In the genomic region with DNA sequence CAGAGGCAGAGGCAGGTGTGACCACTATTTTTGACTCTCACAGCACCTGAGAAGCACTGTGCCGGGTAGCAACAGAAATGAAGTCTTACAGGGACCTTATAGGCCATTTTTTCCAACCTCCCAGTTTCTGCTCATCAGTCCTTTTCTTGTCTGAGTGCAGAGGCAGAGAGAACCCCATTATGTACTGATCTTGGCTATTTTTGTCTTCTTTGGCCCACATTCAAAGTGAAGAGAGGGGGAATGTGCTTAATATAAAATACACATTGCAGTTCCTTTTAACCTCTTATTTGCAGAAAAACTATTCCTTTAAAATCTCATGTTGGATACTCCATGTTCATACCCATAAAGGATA, we compare ENCODE assay signal across 16 mouse cellular contexts.
A peak's percentile ranks its signal among the peaks of the same experiment; 100 is the strongest.
DNase-seq lines count a peak whose midpoint lies in the region; ATAC-seq and TF ChIP-seq lines count a peak whose summit lies in the region.
"Had no signal": no experiment of that assay in that cellular context is flagged by ENCODE, and none has a peak within 500 bp of the region (broad histone marks: within the 10 kb centered on the region; RNA-seq: fewer than 3 reads in every experiment).

No protein-coding gene starts in this region.

- 75% methylated on average over 1 of the region's 1 CpGs for WGBS in cerebellum, adult 2 months
- 53% methylated on average over 1 of the region's 1 CpGs for WGBS in heart, embryonic 16.5 days
- 24% methylated on average over 1 of the region's 1 CpGs for WGBS in lung, embryonic 15.5 days

- H3K4me2 ChIP-seq in heart, embryonic 16.5 days (ENCODE audit: low read depth, low read length) = no peak overlapping the region
- peak overlapping the region; percentile 35 for H3K4me2 ChIP-seq in lung, embryonic 15.5 days
- H3K4me2 ChIP-seq: kidney, embryonic 15.5 days; limb, embryonic 12.5 days; liver, embryonic 13.5 days; neural tube, embryonic 12.5 days had no signal

- no peaks in the 10 kb centered on the region for H3K36me3 ChIP-seq in heart, embryonic 16.5 days (ENCODE audit: control insufficient read depth, insufficient read depth)
- H3K36me3 ChIP-seq in lung, embryonic 15.5 days = no peaks in the 10 kb centered on the region
- no peaks in the 10 kb centered on the region for H3K36me3 ChIP-seq in testis, adult 2 months (ENCODE audit: control insufficient read depth, insufficient read depth, low read length)
- H3K36me3 ChIP-seq: kidney, embryonic 15.5 days; limb, embryonic 12.5 days; liver, embryonic 13.5 days; neural tube, embryonic 12.5 days had no signal

- ATAC-seq in heart, embryonic 16.5 days (replicated peaks; ENCODE audit: extremely low read depth, insufficient read depth, low FRiP score) = no peak
- no peak for ATAC-seq in lung, embryonic 15.5 days (ENCODE audit: borderline replicate concordance, extremely low read depth, low FRiP score, low TSS enrichment)

- TF ChIP-seq CTCF in cerebellum, adult 2 months (IDR thresholded peaks at IDR 0.05; ENCODE audit: borderline replicate concordance, insufficient read depth, low read depth, low read length) = no peak
- no peak for TF ChIP-seq CTCF in testis, adult 2 months (IDR thresholded peaks at IDR 0.05; ENCODE audit: control insufficient read depth, insufficient read depth, insufficient replicate concordance, low read depth, low read length)

- H3K4me1 ChIP-seq in cerebellum, adult 2 months (ENCODE audit: control insufficient read depth, insufficient read depth, low read length) = 0 out of 2 replicates have a peak, but pooled peaks cover 2% of the 10 kb centered on the region
- peaks cover 30% of the 10 kb centered on the region for H3K4me1 ChIP-seq in heart, embryonic 16.5 days (ENCODE audit: control insufficient read depth, insufficient read depth, low read length)
- H3K4me1 ChIP-seq in lung, embryonic 15.5 days = peaks cover 30% of the 10 kb centered on the region
- no peaks in the 10 kb centered on the region for H3K4me1 ChIP-seq in testis, adult 2 months (ENCODE audit: control insufficient read depth, insufficient read depth, low read length)
- H3K4me1 ChIP-seq: liver, embryonic 13.5 days had no signal

- H3K9me3 ChIP-seq in heart, embryonic 16.5 days (replicated peaks; ENCODE audit: control insufficient read depth, low read length) = no peaks in the 10 kb centered on the region
- H3K9me3 ChIP-seq in lung, embryonic 15.5 days = no peaks in the 10 kb centered on the region
- H3K9me3 ChIP-seq: kidney, embryonic 15.5 days; liver, embryonic 13.5 days; neural tube, embryonic 12.5 days had no signal

- H3K4me3 ChIP-seq in cerebellum, adult 2 months (replicated peaks; ENCODE audit: insufficient read depth, low read depth, low read length) = no peak overlapping the region
- no peak overlapping the region for H3K4me3 ChIP-seq in heart, embryonic 16.5 days (ENCODE audit: low read length)
- no peak overlapping the region for H3K4me3 ChIP-seq in lung, embryonic 15.5 days
- no peak overlapping the region for H3K4me3 ChIP-seq in testis, adult 2 months (ENCODE audit: control insufficient read depth, low read depth, low read length)
- H3K4me3 ChIP-seq: kidney, embryonic 15.5 days; limb, embryonic 12.5 days; liver, embryonic 13.5 days; neural tube, embryonic 12.5 days had no signal

- H3K27me3 ChIP-seq in cerebellum, adult 2 months (ENCODE audit: control insufficient read depth, insufficient read depth, low read length) = no peaks in the 10 kb centered on the region
- H3K27me3 ChIP-seq in heart, embryonic 16.5 days (ENCODE audit: control insufficient read depth, insufficient read depth, low read length) = no peaks in the 10 kb centered on the region
- no peaks in the 10 kb centered on the region for H3K27me3 ChIP-seq in lung, embryonic 15.5 days
- no peaks in the 10 kb centered on the region for H3K27me3 ChIP-seq in testis, adult 2 months (ENCODE audit: control insufficient read depth, insufficient read depth, low read length)
- H3K27me3 ChIP-seq: kidney, embryonic 15.5 days; limb, embryonic 12.5 days; liver, embryonic 13.5 days; neural tube, embryonic 12.5 days had no signal

- DNase-seq in cerebellum, adult 2 months = no peak
- DNase-seq in cerebellum, adult 9-10 months = no peak
- DNase-seq in heart, adult 8-10 months (ENCODE audit: low spot score) = no peak
- no peak for DNase-seq in lung, adult 18-20 months
- no peak for DNase-seq in testis, postnatal 14 days (ENCODE audit: low spot score)
- DNase-seq: cerebellum, postnatal 14 days; gastrocnemius, postnatal 14 days; liver, embryonic 13.5 days; right cerebral cortex, postnatal 14 days; thymus, postnatal 4 days had no signal

- TF ChIP-seq POLR2A in cerebellum, adult 2 months (IDR thresholded peaks at IDR 0.05; ENCODE audit: borderline replicate concordance, insufficient read depth, low read length) = no peak
- TF ChIP-seq POLR2A in testis, adult 2 months (IDR thresholded peaks at IDR 0.05; ENCODE audit: control insufficient read depth, low read depth, low read length) = no peak

- H3K9ac ChIP-seq in heart, embryonic 16.5 days (ENCODE audit: low read length) = no peak overlapping the region
- H3K9ac ChIP-seq in lung, embryonic 15.5 days = no peak overlapping the region
- H3K9ac ChIP-seq: kidney, embryonic 15.5 days; limb, embryonic 12.5 days; liver, embryonic 13.5 days; neural tube, embryonic 12.5 days had no signal

- H3K27ac ChIP-seq in cerebellum, adult 2 months (ENCODE audit: insufficient read depth, low read length) = peak overlapping the region; percentile 43; the same call in 1 of the 2 replicates
- H3K27ac ChIP-seq in heart, embryonic 16.5 days (ENCODE audit: low read length) = peak overlapping the region; percentile 72
- H3K27ac ChIP-seq in lung, embryonic 15.5 days = peak overlapping the region; percentile 90
- H3K27ac ChIP-seq in testis, adult 2 months (ENCODE audit: control insufficient read depth, insufficient read depth, low read depth, low read length) = peak overlapping the region; percentile 72
- H3K27ac ChIP-seq: kidney, embryonic 15.5 days; limb, embryonic 12.5 days; liver, embryonic 13.5 days; neural tube, embryonic 12.5 days had no signal
